Mouse (Mus musculus) forebrain, embryonic 10.5 days (tissue): ENCODE data around the gene E130311K13Rik. TPM values are rescaled to one million over a fixed set of nuclear protein-coding genes. Genes with fewer than 3 reads are reported as not detected.

Source experiments
- DNase-seq: peaks from one replicate; pipeline ENCODE4 v3.0.0-alpha.2; 2017; ENCODE audit warnings: low spot score; ENCODE audit errors: extremely low spot score
- H3K27ac ChIP-seq: fragments of 300-500 bp; sonication (generic); 2 replicates; pipeline ENCODE4 v1.5.1; 2016; ENCODE audit warnings: mild to moderate bottlenecking
- H3K27me3 ChIP-seq: fragments of 300-500 bp; sonication (generic); 2 replicates; pipeline ENCODE4 v1.6.1; 2016; ENCODE audit warnings: mild to moderate bottlenecking; ENCODE audit not compliant: poor library complexity, severe bottlenecking
- H3K36me3 ChIP-seq: fragments of 300-500 bp; sonication (generic); replicated peaks from 2 replicates; pipeline ENCODE4 v1.6.1; 2016; ENCODE audit warnings: mild to moderate bottlenecking, moderate library complexity
- H3K4me1 ChIP-seq: fragments of 300-500 bp; sonication (generic); 2 replicates; pipeline ENCODE4 v1.6.1; 2016
- H3K4me3 ChIP-seq: fragments of 300-500 bp; sonication (generic); 2 replicates; pipeline ENCODE4 v1.5.1; 2016; ENCODE audit warnings: mild to moderate bottlenecking, moderate library complexity
- H3K9me3 ChIP-seq: fragments of 300-500 bp; sonication (generic); 2 replicates; pipeline ENCODE4 v1.6.1; 2016; ENCODE audit warnings: mild to moderate bottlenecking, moderate library complexity
- WGBS: fragments of 180-500 bp; shearing (Covaris S2); methylation state at CpG from one replicate; pipeline ENCODE4 v1.1.7; 2016; 5-methylcytosine and 5-hydroxymethylcytosine counted together
- polyA plus RNA-seq: library from polyadenylated mRNA; unstranded; fragments of >200 nt; fragmentation: Nextera tagmentation; extraction: Ambion mirVana; gene quantifications from 2 replicates; pipeline ENCODE4 v1.2.1, GENCODE M21; 2016

The E130311K13Rik gene
- polyA plus RNA-seq, 1 experiment from 2014 or later, result 2.7 TPM

- Histone ChIP-seq H3K27me3 (no peaks in the 10 kb centered on the region), H3K36me3 (no peaks in the 10 kb centered on the region), H3K4me1 (peaks cover 3% of the 10 kb centered on the region), H3K27ac (no peak overlapping the region), H3K4me3 (no peak overlapping the region), H3K9me3 (no peaks in the 10 kb centered on the region)
- WGBS, result 91% methylated on average over 4 of the region's 4 CpGs
- DNase-seq, result no peak
Measured at GRCm38 (mm10) chr3:63910301-63910700, 19.0 kb downstream of the E130311K13Rik start.

DNA sequence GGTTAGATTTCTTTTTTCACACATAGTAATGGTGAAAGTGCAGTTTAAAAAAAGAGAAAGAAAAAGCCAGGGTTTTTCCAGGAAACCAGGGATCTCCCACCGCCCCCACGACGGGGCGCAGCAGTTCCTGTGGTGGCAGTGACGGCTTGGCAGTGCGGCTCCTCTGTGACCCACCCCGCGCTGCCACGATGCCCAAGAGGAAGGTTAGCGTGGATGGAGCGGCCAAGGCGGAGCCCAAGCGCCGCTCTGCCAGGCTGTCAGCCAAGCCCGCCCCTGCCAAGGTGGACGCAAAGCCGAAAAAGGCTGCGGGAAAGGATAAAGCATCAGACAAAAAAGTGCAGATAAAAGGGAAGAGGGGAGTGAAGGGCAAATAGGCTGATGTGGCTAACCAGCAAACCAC lies 24.0 kb downstream of the E130311K13Rik start:
- H3K27me3 ChIP-seq, result no peaks in the 10 kb centered on the region
- H3K27ac ChIP-seq, result peak overlapping the region; percentile 82
- DNase-seq, result no peak
- peak overlapping the region; percentile 51 for H3K4me3 ChIP-seq
- H3K36me3 ChIP-seq, result no peaks in the 10 kb centered on the region
- H3K4me1 ChIP-seq, result peaks cover 37% of the 10 kb centered on the region
- no peaks in the 10 kb centered on the region for H3K9me3 ChIP-seq
- 1% methylated on average over 18 of the region's 18 CpGs for WGBS

DNA sequence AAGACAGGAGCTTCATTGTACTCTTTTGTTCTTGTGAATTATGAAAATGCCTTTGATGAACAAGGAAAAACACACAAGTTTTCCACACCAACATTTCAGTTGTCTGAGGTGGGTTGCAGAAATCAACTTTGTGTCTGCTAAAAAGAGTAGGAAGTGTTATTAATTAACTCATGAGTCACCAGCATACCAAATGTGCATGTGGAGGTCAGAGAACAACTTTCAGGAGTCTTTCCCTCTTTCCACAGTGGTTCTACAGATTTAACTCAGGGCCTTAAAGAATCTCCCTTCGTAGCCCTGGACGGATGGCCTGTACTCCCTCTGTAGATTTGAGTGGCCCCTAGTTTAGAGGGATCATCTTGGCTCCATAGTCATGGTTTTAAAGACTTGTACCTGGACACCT lies 25.1 kb downstream of the E130311K13Rik start:
- WGBS, result 61% methylated on average over 2 of the region's 2 CpGs

GRCm38 (mm10) chr3:63900021-63900571 lies 29.2 kb downstream of the E130311K13Rik start:
- Histone ChIP-seq H3K27ac (peak overlapping the region; percentile 97), H3K9me3 (no peaks in the 10 kb centered on the region), H3K4me3 (peak overlapping the region; percentile 85), H3K4me1 (peaks cover 75% of the 10 kb centered on the region), H3K27me3 (no peaks in the 10 kb centered on the region), H3K36me3 (no peaks in the 10 kb centered on the region)
- peak; percentile 59 for DNase-seq
- 1% methylated on average over 12 of the region's 12 CpGs for WGBS

More for the DNA sequence above, 25.1 kb downstream of the E130311K13Rik start:
- peak overlapping the region; percentile 61 for H3K27ac ChIP-seq
- H3K27me3 ChIP-seq, result no peaks in the 10 kb centered on the region
- peaks cover 47% of the 10 kb centered on the region for H3K4me1 ChIP-seq
- no peak for DNase-seq
- H3K36me3 ChIP-seq, result no peaks in the 10 kb centered on the region
- H3K4me3 ChIP-seq, result no peak overlapping the region
- H3K9me3 ChIP-seq, result no peaks in the 10 kb centered on the region

- H3K36me3 ChIP-seq, result peaks cover under 1% of the 10 kb centered on the region; the same call in 1 of the 2 replicates
- H3K27ac ChIP-seq, result peak within 1 kb of the TSS; percentile 97
- peak within 1 kb of the TSS; percentile 85 for H3K4me3 ChIP-seq
- WGBS, result 0% methylated on average over 12 of the region's 12 CpGs
- no peaks in the 10 kb centered on the region for H3K27me3 ChIP-seq
- peak; percentile 89 for DNase-seq
- peaks cover 75% of the 10 kb centered on the region for H3K4me1 ChIP-seq
- no peaks in the 10 kb centered on the region for H3K9me3 ChIP-seq
Measured at GRCm38 (mm10) chr3:63899309-63899695, 30.0 kb downstream of the E130311K13Rik start, which contains the start of gene Plch1. TSS of gene Plch1 (minus strand) at chr3:63899472.

- H3K27me3 ChIP-seq, result no peaks in the 10 kb centered on the region
- H3K4me1 ChIP-seq, result peaks cover 76% of the 10 kb centered on the region
Measured at GRCm38 (mm10) chr3:63898581-63899308, 30.5 kb downstream of the E130311K13Rik start.

DNA sequence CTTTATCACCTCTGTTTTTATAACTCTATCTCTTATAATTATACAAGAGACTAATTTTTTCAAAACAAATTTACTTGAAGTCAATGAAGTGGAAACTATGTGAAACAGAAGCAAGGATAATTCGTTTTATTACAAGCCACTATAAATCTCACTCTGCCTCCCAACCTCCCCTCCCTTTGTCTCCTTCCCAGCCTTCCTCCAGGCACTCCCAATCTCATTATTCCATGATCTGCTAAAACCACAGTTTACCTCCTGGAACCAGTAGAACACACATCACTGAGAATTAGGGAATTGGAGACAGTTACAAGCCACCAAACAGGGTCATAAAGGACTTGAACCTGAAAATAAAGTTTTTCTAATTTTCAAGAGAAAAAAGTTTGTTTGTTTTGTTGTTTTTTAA lies 32.1 kb downstream of the E130311K13Rik start:
- peaks cover 84% of the 10 kb centered on the region for H3K4me1 ChIP-seq
- H3K27ac ChIP-seq, result peak overlapping the region; percentile 97
- peak overlapping the region; percentile 85 for H3K4me3 ChIP-seq
- H3K27me3 ChIP-seq, result no peaks in the 10 kb centered on the region
- no peak for DNase-seq
- H3K36me3 ChIP-seq, result peaks cover 7% of the 10 kb centered on the region
- whole genome bisulfite sequencing, result 25% methylated on average over 1 of the region's 1 CpGs
- H3K9me3 ChIP-seq, result no peaks in the 10 kb centered on the region

More at GRCm38 (mm10) chr3:63898581-63899308, 30.5 kb downstream of the E130311K13Rik start:
- peak; percentile 89 for DNase-seq
- no peaks in the 10 kb centered on the region for H3K9me3 ChIP-seq
- H3K36me3 ChIP-seq, result peaks cover 5% of the 10 kb centered on the region
- under 1% methylated on average over 41 of the region's 41 CpGs for WGBS
- peak overlapping the region; percentile 97 for H3K27ac ChIP-seq
- H3K4me3 ChIP-seq, result peak overlapping the region; percentile 85

- Histone ChIP-seq H3K27me3 (no peaks in the 10 kb centered on the region), H3K4me3 (peak overlapping the region; percentile 85), H3K9me3 (no peaks in the 10 kb centered on the region), H3K36me3 (peaks cover 9% of the 10 kb centered on the region), H3K27ac (peak overlapping the region; percentile 97), H3K4me1 (peaks cover 76% of the 10 kb centered on the region)
- 47% methylated on average over 4 of the region's 4 CpGs for WGBS
- no peak for DNase-seq
Measured at GRCm38 (mm10) chr3:63896303-63896702, 33.0 kb downstream of the E130311K13Rik start.

DNA sequence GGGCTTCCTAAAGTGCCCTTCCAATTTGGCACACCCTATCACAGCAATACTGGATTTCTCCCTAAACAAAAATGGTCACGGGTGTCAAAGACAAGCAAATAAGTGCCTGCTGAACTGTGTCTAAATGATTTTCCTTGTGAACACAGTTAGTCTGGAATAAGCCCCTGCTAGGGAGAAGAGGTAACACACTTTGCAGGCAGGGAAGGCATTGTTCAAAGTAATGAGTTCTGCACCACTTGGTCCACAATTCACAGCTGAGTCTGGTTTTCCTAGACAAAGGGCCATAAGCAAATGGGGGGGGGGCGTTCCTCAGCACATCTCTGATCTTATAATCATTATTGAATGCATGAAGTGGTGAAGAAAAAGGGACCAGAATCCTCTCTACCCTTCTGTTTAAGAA lies 33.5 kb downstream of the E130311K13Rik start:
- 29% methylated on average over 2 of the region's 2 CpGs for WGBS
- H3K27ac ChIP-seq, result peak overlapping the region; percentile 97
- H3K9me3 ChIP-seq, result no peaks in the 10 kb centered on the region
- DNase-seq, result peak; percentile 18
- peaks cover 14% of the 10 kb centered on the region for H3K36me3 ChIP-seq
- H3K4me1 ChIP-seq, result peaks cover 70% of the 10 kb centered on the region
- peak overlapping the region; percentile 85; the same call in 1 of the 2 replicates for H3K4me3 ChIP-seq
- no peaks in the 10 kb centered on the region for H3K27me3 ChIP-seq

- peak overlapping the region; percentile 44 for H3K27ac ChIP-seq
- H3K4me3 ChIP-seq, result no peak overlapping the region
- H3K4me1 ChIP-seq, result peaks cover 55% of the 10 kb centered on the region
- peaks cover 29% of the 10 kb centered on the region for H3K36me3 ChIP-seq
- WGBS, result 81% methylated on average over 7 of the region's 7 CpGs
- H3K9me3 ChIP-seq, result no peaks in the 10 kb centered on the region
- no peak for DNase-seq
- no peaks in the 10 kb centered on the region for H3K27me3 ChIP-seq
Measured at GRCm38 (mm10) chr3:63893677-63894076, 35.6 kb downstream of the E130311K13Rik start.

DNA sequence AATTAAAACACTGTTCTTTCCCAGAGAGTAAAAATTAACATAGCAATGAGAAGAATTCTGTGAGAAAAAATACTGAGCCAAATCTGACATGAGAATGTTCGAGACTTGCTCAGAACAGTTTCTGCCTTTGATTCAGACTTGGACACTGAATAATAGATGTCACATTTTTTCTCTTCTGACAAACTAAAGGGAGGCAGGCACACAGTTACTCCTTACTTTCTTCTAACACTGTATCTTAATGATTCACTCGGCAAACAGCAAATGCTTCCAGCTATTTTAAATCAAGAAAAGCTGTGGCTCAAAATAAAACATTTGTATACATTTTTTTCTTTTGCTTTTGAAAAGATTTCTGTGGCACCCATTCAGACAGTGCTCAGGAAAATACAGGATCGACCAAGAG lies 37.1 kb downstream of the E130311K13Rik start:
- no peak overlapping the region for H3K4me3 ChIP-seq
- H3K9me3 ChIP-seq, result no peaks in the 10 kb centered on the region
- peaks cover 43% of the 10 kb centered on the region for H3K36me3 ChIP-seq
- no peaks in the 10 kb centered on the region for H3K27me3 ChIP-seq
- H3K27ac ChIP-seq, result no peak overlapping the region
- whole genome bisulfite sequencing, result 77% methylated on average over 3 of the region's 3 CpGs
- H3K4me1 ChIP-seq, result peaks cover 44% of the 10 kb centered on the region
- no peak for DNase-seq

DNA sequence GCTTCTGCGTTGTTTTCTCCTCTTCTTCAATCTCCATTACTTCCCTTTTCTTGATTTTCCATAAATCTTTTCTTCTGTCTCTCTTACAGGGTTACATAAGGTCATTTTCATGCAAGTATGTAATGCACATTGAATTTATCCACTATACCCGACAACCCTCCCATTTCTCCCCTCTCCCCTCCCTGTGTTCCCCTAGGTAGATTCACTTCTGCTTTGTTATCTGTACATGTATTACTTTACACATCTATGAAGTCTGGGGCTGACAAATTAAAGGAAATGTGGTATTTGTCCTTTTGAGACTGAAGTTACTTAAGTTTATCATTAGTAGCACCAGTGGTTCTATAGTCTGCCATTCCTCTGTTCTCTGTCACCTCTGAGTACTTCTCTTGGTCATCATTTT lies 48.2 kb downstream of the E130311K13Rik start:
- no peaks in the 10 kb centered on the region for H3K27me3 ChIP-seq
- 86% methylated on average over 2 of the region's 2 CpGs for WGBS
- H3K36me3 ChIP-seq, result peaks cover 46% of the 10 kb centered on the region
- peaks cover 11% of the 10 kb centered on the region for H3K9me3 ChIP-seq
- no peak overlapping the region for H3K27ac ChIP-seq
- no peak overlapping the region for H3K4me3 ChIP-seq
- no peak for DNase-seq
- H3K4me1 ChIP-seq, result peaks cover 17% of the 10 kb centered on the region

- 21% methylated on average over 4 of the region's 4 CpGs for WGBS
Measured at GRCm38 (mm10) chr3:63878995-63879666, 50.1 kb downstream of the E130311K13Rik start.

More at GRCm38 (mm10) chr3:63878995-63879666, 50.1 kb downstream of the E130311K13Rik start:
- no peaks in the 10 kb centered on the region for H3K27me3 ChIP-seq
- no peaks in the 10 kb centered on the region for H3K9me3 ChIP-seq
- DNase-seq, result no peak
- no peak overlapping the region for H3K4me3 ChIP-seq
- H3K36me3 ChIP-seq, result peaks cover 27% of the 10 kb centered on the region
- H3K4me1 ChIP-seq, result peaks cover 17% of the 10 kb centered on the region
- H3K27ac ChIP-seq, result peak overlapping the region; percentile 35; the same call in 1 of the 2 replicates
